Mouse (Mus musculus) forebrain, embryonic 16.5 days (tissue): ENCODE results near the gene Mpo. TPM values are rescaled to one million over a fixed set of nuclear protein-coding genes. Genes with fewer than 3 reads are reported as not detected.

Experiments used
- ATAC-seq: fragments of 200-750 bp; cut with Nextera tagmentation; 2 replicates; pipeline ENCODE4 v1.8.0; 2017; ENCODE audit warnings: mild to moderate bottlenecking, moderate library complexity
- H3K27ac ChIP-seq: fragments of 300-500 bp; sonication (generic); 2 replicates; pipeline ENCODE4 v1.5.1; 2014; ENCODE audit warnings: low read length, control low read depth
- H3K27me3 ChIP-seq: fragments of 300-500 bp; sonication (generic); replicated peaks from 2 replicates; pipeline ENCODE4 v1.6.1; 2014; ENCODE audit warnings: low read length; ENCODE audit not compliant: control insufficient read depth, insufficient read depth
- H3K36me3 ChIP-seq: fragments of 300-500 bp; sonication (generic); 2 replicates; pipeline ENCODE4 v1.6.1; 2014; ENCODE audit not compliant: control insufficient read depth, insufficient read depth
- H3K4me1 ChIP-seq: fragments of 300-500 bp; sonication (generic); replicated peaks from 2 replicates; pipeline ENCODE4 v1.6.1; 2014; ENCODE audit warnings: low read length; ENCODE audit not compliant: control insufficient read depth, insufficient read depth
- H3K4me2 ChIP-seq: fragments of 300-500 bp; sonication (generic); 2 replicates; pipeline ENCODE4 v1.6.1; 2014; ENCODE audit warnings: mild to moderate bottlenecking, low read length, control low read depth
- H3K4me3 ChIP-seq: fragments of 300-500 bp; sonication (generic); replicated peaks from 2 replicates; pipeline ENCODE4 v1.5.1; 2014; ENCODE audit warnings: mild to moderate bottlenecking, low read length, control low read depth
- H3K9ac ChIP-seq: fragments of 300-500 bp; sonication (generic); replicated peaks from 2 replicates; pipeline ENCODE4 v1.6.1; 2014; ENCODE audit warnings: low read depth, low read length, control low read depth
- H3K9me3 ChIP-seq: fragments of 300-500 bp; sonication (generic); 2 replicates; pipeline ENCODE4 v1.6.1; 2016; ENCODE audit warnings: low read length; ENCODE audit not compliant: control insufficient read depth
- WGBS: fragments of 180-500 bp; shearing (Covaris S2); extraction: QIAGEN DNeasy Blood & Tissue Kit; methylation state at CpG from one replicate; pipeline ENCODE4 v1.1.7; 2014; 5-methylcytosine and 5-hydroxymethylcytosine counted together
- microRNA counts: library from miRNA; unstranded; fragments of <30 nt; microRNA quantifications from one replicate; lab custom pipeline; 2016
- microRNA-seq: library from miRNA; unstranded; fragments of <30 nt; microRNA quantifications from one replicate; pipeline ENCODE4, GENCODE M21; 2017
- polyA plus RNA-seq: library from polyadenylated mRNA; unstranded; fragments of >200 nt; fragmentation: Nextera tagmentation; extraction: Ambion mirVana; gene quantifications from 2 replicates; pipeline ENCODE4 v1.2.1, GENCODE M21; 2015

The Mpo gene
- polyA plus RNA-seq, 1 experiment from 2014 or later: 0.29 TPM

GRCm38 (mm10) chr11:87852690-87853596 lies 59.6 kb downstream of the Mpo start, which contains the start of gene Mks1:
Gene Mks1 (plus strand): TSS chr11:87853215.
- Histone ChIP-seq H3K4me3 (peak within 1 kb of the TSS; percentile 53), H3K4me2 (peak within 1 kb of the TSS; percentile 62), H3K9ac (peak within 1 kb of the TSS; percentile 58), H3K27me3 (no peaks in the 10 kb centered on the region), H3K4me1 (peaks cover 11% of the 10 kb centered on the region), H3K9me3 (no peaks in the 10 kb centered on the region), H3K27ac (peak within 1 kb of the TSS; percentile 66), H3K36me3 (no peaks in the 10 kb centered on the region)
- 4% methylated on average over 40 of the region's 40 CpGs for WGBS
- ATAC-seq: peak; percentile 99

DNA sequence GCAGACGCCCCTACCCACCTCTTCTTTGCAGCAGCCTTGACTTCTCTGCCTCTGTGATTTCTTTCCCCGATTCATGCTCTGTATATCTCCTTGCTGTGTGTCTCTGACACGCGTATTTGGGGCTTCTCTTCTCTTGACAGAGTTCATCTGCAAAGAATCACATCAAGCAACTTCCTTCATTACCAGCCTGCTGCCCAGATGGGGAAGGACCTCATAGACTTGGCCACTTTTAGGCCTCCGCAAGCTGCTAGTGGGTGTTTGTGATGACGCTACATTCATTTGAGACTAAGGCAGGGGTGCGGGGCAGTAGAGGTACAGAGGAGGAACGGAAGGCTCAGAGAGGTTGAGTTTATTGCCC lies 60.2 kb downstream of the Mpo start:
- 33% methylated on average over 8 of the region's 8 CpGs for WGBS
- H3K36me3 ChIP-seq: no peaks in the 10 kb centered on the region
- H3K9me3 ChIP-seq: no peaks in the 10 kb centered on the region
- peak overlapping the region; percentile 58 for H3K9ac ChIP-seq
- H3K4me1 ChIP-seq: peaks cover 11% of the 10 kb centered on the region
- H3K27ac ChIP-seq: peak overlapping the region; percentile 66
- no peaks in the 10 kb centered on the region for H3K27me3 ChIP-seq
- peak overlapping the region; percentile 62 for H3K4me2 ChIP-seq
- H3K4me3 ChIP-seq: peak overlapping the region; percentile 53
- peak; percentile 57 for ATAC-seq

MicroRNAs within 50 kb of the gene (microRNA counts, 519-probe panel; counts per million panel counts)
- microRNA mmu-miR-142-3p (lab: Ali Mortazavi, UCI) (2,561 counts per million, percentile 63 among the panel's probes with 10 or more counts), microRNA mmu-miR-142-5p (lab: Ali Mortazavi, UCI) (3,292 counts per million, percentile 84 among the panel's probes with 10 or more counts)

Small RNAs within 50 kb of the gene (microRNA-seq; reads per million reads assigned to microRNA genes)
- gene Mir142 (not detected), gene Mir142b (not detected)

Other genes with a start within 250 kb of the Mpo start
- gene Gm11492, start 226.9 kb upstream of the Mpo start, polyA plus RNA-seq: not detected in 2 replicates
- gene Sept4, start 224.7 kb upstream of the Mpo start, polyA plus RNA-seq: 21.9 and 22.9 TPM in 2 replicates
- 65.1 and 71.5 TPM in 2 replicates for gene Mtmr4, start 201.4 kb upstream of the Mpo start, polyA plus RNA-seq
- gene Hsf5, start 176.4 kb upstream of the Mpo start, polyA plus RNA-seq: 0.45 and 0.46 TPM in 2 replicates
- gene Rnf43, start 130.9 kb upstream of the Mpo start, polyA plus RNA-seq: 0.76 and 1.9 TPM in 2 replicates
- gene Supt4a, start 56.0 kb upstream of the Mpo start, polyA plus RNA-seq: 133 and 147 TPM in 2 replicates
- gene Tspoap1, start 33.0 kb upstream of the Mpo start, polyA plus RNA-seq: 26.4 and 47.4 TPM in 2 replicates
- 0.42 and 0.48 TPM in 2 replicates for gene Lpo, start 34.7 kb downstream of the Mpo start, polyA plus RNA-seq
- gene Mks1, start 59.6 kb downstream of the Mpo start, polyA plus RNA-seq: 9.7 and 12.6 TPM in 2 replicates
- gene Epx, start 82.0 kb downstream of the Mpo start, polyA plus RNA-seq: 0.24 TPM in 1 of 2 replicates, not detected in the other
- gene Olfr462, start 98.7 kb downstream of the Mpo start, polyA plus RNA-seq: not detected in 2 replicates
- not detected in 2 replicates for gene Olfr463, start 103.8 kb downstream of the Mpo start, polyA plus RNA-seq
- not detected in 2 replicates for gene Olfr464, start 127.4 kb downstream of the Mpo start, polyA plus RNA-seq
- 31.8 and 43.1 TPM in 2 replicates for gene Dynll2, start 194.0 kb downstream of the Mpo start, polyA plus RNA-seq